ENCODE assay signal across 1 mouse cellular context in genomic region chr19:43711159-43711916, GRCm38 (mm10).
TF ChIP-seq lines count a peak whose summit lies in the region.

No protein-coding gene starts in this region.

TF ChIP-seq in MEL, 35 proteins besides CTCF, POLR2A, EP300 and RAD21 (continued from another document):
- TF ChIP-seq UBTF (IDR thresholded peaks at IDR 0.05; ENCODE audit: borderline replicate concordance, insufficient read depth, low read depth, low read length) = no peak
- no peak for TF ChIP-seq JUND (IDR thresholded peaks at IDR 0.05; ENCODE audit: low read depth, low read length)
- TF ChIP-seq BHLHE40 (IDR thresholded peaks at IDR 0.05; ENCODE audit: borderline replicate concordance, low read depth, low read length) = peak; percentile 38; the same call in 1 of the 2 replicates
- TF ChIP-seq RCOR1 (IDR thresholded peaks at IDR 0.05; ENCODE audit: low read depth, low read length) = peak; percentile 98
- no peak; the same call in 1 of the 2 replicates for TF ChIP-seq CHD2 (IDR thresholded peaks at IDR 0.05; ENCODE audit: low read length)
- peak; percentile 94 for TF ChIP-seq MYB (IDR thresholded peaks at IDR 0.05; ENCODE audit: low read depth, low read length)
- TF ChIP-seq POLR2AphosphoS2 (IDR thresholded peaks at IDR 0.05; ENCODE audit: low read length) = peak; percentile 61; the same call in 1 of the 2 replicates
TF ChIP-seq in MEL: peak in this region for 21.
